Mouse (Mus musculus) intestine, embryonic 16.5 days (tissue): ENCODE results near the gene Gdi1. TPM values are rescaled to one million over a fixed set of nuclear protein-coding genes. Genes with fewer than 3 reads are reported as not detected.

Source experiments
- ATAC-seq: fragments of 200-750 bp; cut with Nextera tagmentation; 2 replicates; pipeline ENCODE4 v1.8.0; 2017; ENCODE audit warnings: moderate TSS enrichment, moderate library complexity
- H3K27ac ChIP-seq: fragments of 300-500 bp; sonication (generic); 2 replicates; pipeline ENCODE4 v1.5.1; 2014; ENCODE audit warnings: mild to moderate bottlenecking, low read length
- H3K27me3 ChIP-seq: fragments of 300-500 bp; sonication (generic); replicated peaks from 2 replicates; pipeline ENCODE4 v1.6.1; 2014; ENCODE audit warnings: low read length, control low read depth, mixed read lengths; ENCODE audit not compliant: control insufficient read depth, insufficient read depth
- H3K36me3 ChIP-seq: fragments of 300-500 bp; sonication (generic); 2 replicates; pipeline ENCODE4 v1.6.1; 2014; ENCODE audit warnings: low read length, control low read depth; ENCODE audit not compliant: control insufficient read depth, insufficient read depth
- H3K4me1 ChIP-seq: fragments of 300-500 bp; sonication (generic); 2 replicates; pipeline ENCODE4 v1.6.1; 2014; ENCODE audit warnings: low read length, control low read depth, mixed read lengths; ENCODE audit not compliant: control insufficient read depth, insufficient read depth
- H3K4me2 ChIP-seq: fragments of 300-500 bp; sonication (generic); 2 replicates; pipeline ENCODE4 v1.6.1; 2014; ENCODE audit warnings: low read depth, low read length, control low read depth
- H3K4me3 ChIP-seq: fragments of 300-500 bp; sonication (generic); 2 replicates; pipeline ENCODE4 v1.5.1; 2014; ENCODE audit warnings: mild to moderate bottlenecking, low read length
- H3K9ac ChIP-seq: fragments of 300-500 bp; sonication (generic); 2 replicates; pipeline ENCODE4 v1.6.1; 2014; ENCODE audit warnings: low read depth, low read length
- H3K9me3 ChIP-seq: fragments of 300-500 bp; sonication (generic); 2 replicates; pipeline ENCODE4 v1.6.1; 2016; ENCODE audit warnings: low read length, control low read depth; ENCODE audit not compliant: control insufficient read depth
- WGBS: fragments of 180-500 bp; shearing (Covaris S2); extraction: QIAGEN DNeasy Blood & Tissue Kit; methylation state at CpG from one replicate; pipeline ENCODE4 v1.1.7; 2014; 5-methylcytosine and 5-hydroxymethylcytosine counted together
- polyA plus RNA-seq: library from polyadenylated mRNA; unstranded; fragments of >200 nt; fragmentation: Nextera tagmentation; extraction: Ambion mirVana; gene quantifications from 2 replicates; pipeline ENCODE4 v1.2.1, GENCODE M21; 2015

Gene Gdi1
- polyA plus RNA-seq, result 152 and 172 TPM in 2 replicates

GRCm38 (mm10) chrX:74304867-74305700, at the start of gene Gdi1:
TSS of gene Gdi1 (plus strand) at chrX:74304998.
- Histone ChIP-seq H3K36me3 (peaks cover 7% of the 10 kb centered on the region), H3K9ac (peak within 1 kb of the TSS; percentile 74), H3K4me3 (peak within 1 kb of the TSS; percentile 58), H3K4me1 (no peaks in the 10 kb centered on the region), H3K27me3 (no peaks in the 10 kb centered on the region), H3K9me3 (no peaks in the 10 kb centered on the region), H3K4me2 (peak within 1 kb of the TSS; percentile 62), H3K27ac (peak within 1 kb of the TSS; percentile 83)
- 11% methylated on average over 41 of the region's 41 CpGs for WGBS
- ATAC-seq, result peak; percentile 85

- no peak overlapping the region for H3K27ac ChIP-seq
- no peak overlapping the region for H3K4me3 ChIP-seq
- no peaks in the 10 kb centered on the region for H3K9me3 ChIP-seq
- H3K27me3 ChIP-seq, result no peaks in the 10 kb centered on the region
- no peak overlapping the region for H3K4me2 ChIP-seq
- ATAC-seq, result no peak
- WGBS, result 91% methylated on average over 3 of the region's 3 CpGs
- peaks cover 3% of the 10 kb centered on the region; the same call in 1 of the 2 replicates for H3K4me1 ChIP-seq
- H3K9ac ChIP-seq, result no peak overlapping the region
- H3K36me3 ChIP-seq, result no peaks in the 10 kb centered on the region
Measured at GRCm38 (mm10) chrX:74257746-74258145, 47.1 kb upstream of the Gdi1 start.

GRCm38 (mm10) chrX:74269736-74270061, 35.1 kb upstream of the Gdi1 start:
- ATAC-seq, result peak; percentile 61
- peak overlapping the region; percentile 59 for H3K9ac ChIP-seq
- peak overlapping the region; percentile 55 for H3K4me2 ChIP-seq
- H3K36me3 ChIP-seq, result no peaks in the 10 kb centered on the region
- H3K27me3 ChIP-seq, result no peaks in the 10 kb centered on the region
- 31% methylated on average over 3 of the region's 3 CpGs for WGBS
- no peaks in the 10 kb centered on the region for H3K4me1 ChIP-seq
- peak overlapping the region; percentile 40 for H3K4me3 ChIP-seq
- H3K27ac ChIP-seq, result peak overlapping the region; percentile 93
- H3K9me3 ChIP-seq, result no peaks in the 10 kb centered on the region

GRCm38 (mm10) chrX:74270062-74270901, 34.5 kb upstream of the Gdi1 start, which contains the start of gene Rpl10:
TSS of gene Rpl10 (plus strand) at chrX:74270812.
- Histone ChIP-seq H3K4me1 (no peaks in the 10 kb centered on the region), H3K27me3 (no peaks in the 10 kb centered on the region), H3K4me3 (peak within 1 kb of the TSS; percentile 62), H3K27ac (peak within 1 kb of the TSS; percentile 93), H3K9ac (peak within 1 kb of the TSS; percentile 76), H3K4me2 (peak within 1 kb of the TSS; percentile 55), H3K9me3 (no peaks in the 10 kb centered on the region), H3K36me3 (no peaks in the 10 kb centered on the region)
- 17% methylated on average over 42 of the region's 42 CpGs for WGBS
- ATAC-seq, result peak; percentile 95

GRCm38 (mm10) chrX:74270902-74271551, 33.8 kb upstream of the Gdi1 start:
- 15% methylated on average over 27 of the region's 27 CpGs for WGBS
- Histone ChIP-seq H3K27me3 (no peaks in the 10 kb centered on the region), H3K4me1 (no peaks in the 10 kb centered on the region), H3K9me3 (no peaks in the 10 kb centered on the region), H3K36me3 (no peaks in the 10 kb centered on the region), H3K4me2 (peak overlapping the region; percentile 46), H3K9ac (peak overlapping the region; percentile 76), H3K4me3 (peak overlapping the region; percentile 62), H3K27ac (peak overlapping the region; percentile 72)
- ATAC-seq, result no peak

GRCm38 (mm10) chrX:74273422-74274322, 31.1 kb upstream of the Gdi1 start:
- H3K4me3 ChIP-seq, result no peak overlapping the region

GRCm38 (mm10) chrX:74277916-74278315, 26.9 kb upstream of the Gdi1 start:
- Histone ChIP-seq H3K9me3 (no peaks in the 10 kb centered on the region), H3K4me2 (no peak overlapping the region), H3K27me3 (no peaks in the 10 kb centered on the region), H3K27ac (no peak overlapping the region), H3K9ac (no peak overlapping the region), H3K36me3 (no peaks in the 10 kb centered on the region), H3K4me1 (peaks cover 2% of the 10 kb centered on the region; the same call in 1 of the 2 replicates), H3K4me3 (no peak overlapping the region)
- ATAC-seq, result no peak
- WGBS, result 71% methylated on average over 8 of the region's 8 CpGs

More at GRCm38 (mm10) chrX:74273422-74274322, 31.1 kb upstream of the Gdi1 start:
- ATAC-seq, result no peak
- H3K9ac ChIP-seq, result no peak overlapping the region
- whole genome bisulfite sequencing, result 32% methylated on average over 10 of the region's 10 CpGs
- H3K9me3 ChIP-seq, result no peaks in the 10 kb centered on the region
- no peaks in the 10 kb centered on the region for H3K36me3 ChIP-seq
- H3K4me2 ChIP-seq, result no peak overlapping the region
- no peaks in the 10 kb centered on the region for H3K4me1 ChIP-seq
- H3K27me3 ChIP-seq, result no peaks in the 10 kb centered on the region
- H3K27ac ChIP-seq, result peak overlapping the region; percentile 23

GRCm38 (mm10) chrX:74281041-74281731, 23.6 kb upstream of the Gdi1 start:
- no peaks in the 10 kb centered on the region for H3K36me3 ChIP-seq
- peak overlapping the region; percentile 66 for H3K4me3 ChIP-seq
- peak; percentile 12 for ATAC-seq
- H3K27ac ChIP-seq, result peak overlapping the region; percentile 88
- no peaks in the 10 kb centered on the region for H3K9me3 ChIP-seq
- peaks cover 2% of the 10 kb centered on the region; the same call in 1 of the 2 replicates for H3K4me1 ChIP-seq
- peak overlapping the region; percentile 80 for H3K9ac ChIP-seq
- WGBS, result 17% methylated on average over 14 of the region's 14 CpGs
- peak overlapping the region; percentile 70 for H3K4me2 ChIP-seq
- no peaks in the 10 kb centered on the region for H3K27me3 ChIP-seq
